Mouse (Mus musculus) right cerebral cortex, postnatal 10 days (tissue): ENCODE data around the gene Lsamp.

ENCODE experiments used
- DNase-seq, 2 experiments: peaks; one replicate each; pipeline ENCODE4 v3.0.0; 2021; ENCODE audit warnings: low spot score in 2 of 2

Gene Lsamp

DNA sequence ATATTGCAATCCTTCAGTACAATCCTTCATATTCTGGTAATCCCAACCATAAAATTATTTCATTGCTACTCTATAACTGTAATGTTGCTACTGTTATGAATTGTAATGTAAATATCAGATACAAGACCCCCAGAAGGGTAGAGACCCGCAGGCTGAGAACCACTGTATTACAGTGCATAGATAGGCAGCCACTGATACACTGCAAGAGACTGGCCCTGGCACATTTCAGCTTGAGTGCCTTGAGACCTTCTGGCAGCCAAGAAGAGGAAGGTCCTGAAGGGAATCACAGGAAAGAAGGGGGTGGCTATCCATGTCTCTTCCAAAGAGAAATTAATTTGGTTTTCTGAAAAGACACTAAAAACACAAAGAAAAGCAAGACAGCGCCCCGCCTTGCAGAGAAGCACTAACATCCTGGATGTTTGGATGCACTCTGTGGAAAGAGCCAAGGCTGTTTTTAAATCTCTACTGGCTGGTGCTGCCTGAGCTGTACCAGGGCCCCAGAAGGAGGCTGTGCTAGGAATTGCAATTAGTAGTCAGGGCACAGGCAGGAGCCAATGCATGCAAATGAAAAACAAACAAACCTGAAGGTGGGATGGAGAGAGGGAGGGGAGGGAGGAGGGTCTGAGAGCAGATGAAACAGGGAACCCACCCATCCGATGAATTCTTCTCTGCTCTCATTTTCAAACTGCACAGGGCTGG lies 1787.4 kb downstream of the Lsamp start:
- DNase-seq, result peak; percentile 42 to 48

DNA sequence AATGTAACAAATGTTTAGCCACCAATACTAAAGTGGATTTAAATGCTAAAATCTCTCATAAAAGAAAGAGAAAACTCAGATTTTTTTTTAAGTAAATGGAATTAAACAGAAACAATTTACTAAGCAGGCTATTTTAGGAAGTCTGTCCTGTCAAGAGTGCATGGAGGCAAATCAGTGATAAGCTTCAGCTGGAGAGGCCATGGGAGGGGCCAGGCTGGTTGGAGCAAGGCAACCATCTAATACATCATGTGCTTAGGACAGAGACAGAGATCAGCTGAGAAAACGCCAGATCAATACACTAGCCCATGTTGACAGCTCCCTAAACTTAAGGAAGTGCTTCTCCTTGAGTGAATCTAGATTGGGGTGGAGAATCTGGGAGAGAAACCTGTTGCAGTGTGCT lies 1793.4 kb downstream of the Lsamp start:
- DNase-seq, result no peak

DNA sequence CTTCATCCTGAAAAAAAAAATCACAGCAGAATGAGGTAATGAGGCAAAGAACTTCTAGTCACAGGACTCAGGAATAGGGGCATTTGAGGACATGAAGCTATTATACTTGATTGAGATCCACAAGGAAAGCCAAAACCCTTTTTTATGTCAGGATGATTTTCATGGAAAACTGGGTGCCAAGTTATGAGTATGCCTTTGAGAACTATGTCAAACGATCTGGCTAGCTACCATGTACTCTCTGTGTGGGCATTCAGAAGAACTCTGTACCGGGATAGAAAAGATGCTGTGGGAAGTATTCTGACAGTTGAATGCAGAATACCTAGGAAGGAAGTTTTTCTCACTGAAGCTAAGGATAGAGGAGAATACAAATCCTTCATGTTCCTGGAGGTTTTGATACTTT lies 1801.4 kb downstream of the Lsamp start:
- no peak for DNase-seq

- no peak for DNase-seq
Observed at GRCm38 (mm10) chr16:41786704-41787103, 1802.5 kb downstream of the Lsamp start.

GRCm38 (mm10) chr16:41787146-41787545 lies 1803.0 kb downstream of the Lsamp start:
- DNase-seq, result no peak

GRCm38 (mm10) chr16:41790016-41790415 lies 1805.9 kb downstream of the Lsamp start:
- DNase-seq, result no peak

DNA sequence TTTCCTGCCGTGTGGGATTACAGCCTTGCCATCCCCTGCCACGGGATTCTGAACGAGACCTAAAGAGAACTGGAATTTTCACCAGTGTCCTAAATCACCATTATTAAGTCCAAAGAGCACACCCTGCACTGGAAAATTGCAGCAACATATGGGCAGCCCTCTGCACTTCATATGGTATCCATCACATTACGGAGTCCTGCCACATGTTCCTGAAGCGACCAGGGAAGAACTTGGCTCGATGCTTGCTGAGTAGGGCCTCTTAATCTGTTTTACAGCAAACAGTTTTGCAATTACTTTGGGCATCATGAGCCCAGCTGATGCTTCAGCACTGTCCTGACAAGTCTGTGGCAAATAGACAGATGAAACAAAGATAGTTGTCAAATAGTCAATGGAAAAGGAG lies 1836.2 kb downstream of the Lsamp start:
- no peak for DNase-seq

GRCm38 (mm10) chr16:41826899-41827604 lies 1842.9 kb downstream of the Lsamp start:
- DNase-seq, result no peak

DNA sequence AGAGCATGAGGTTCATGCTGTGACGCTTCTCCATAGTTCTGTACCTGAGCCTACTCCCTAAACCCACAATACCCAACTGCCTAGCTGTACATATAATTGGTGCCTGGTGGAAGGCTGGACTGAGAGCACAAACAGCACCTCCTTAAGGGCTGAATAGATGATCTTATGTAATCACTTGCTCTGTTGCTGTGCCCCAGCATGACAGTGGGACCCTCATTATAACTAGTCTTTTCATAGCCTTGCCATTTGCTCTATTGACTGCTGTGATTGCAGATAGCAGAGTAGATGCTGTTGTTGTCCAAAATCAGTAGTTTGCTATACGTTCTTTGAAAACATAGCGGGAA lies 1843.4 kb downstream of the Lsamp start:
- no peak for DNase-seq

DNA sequence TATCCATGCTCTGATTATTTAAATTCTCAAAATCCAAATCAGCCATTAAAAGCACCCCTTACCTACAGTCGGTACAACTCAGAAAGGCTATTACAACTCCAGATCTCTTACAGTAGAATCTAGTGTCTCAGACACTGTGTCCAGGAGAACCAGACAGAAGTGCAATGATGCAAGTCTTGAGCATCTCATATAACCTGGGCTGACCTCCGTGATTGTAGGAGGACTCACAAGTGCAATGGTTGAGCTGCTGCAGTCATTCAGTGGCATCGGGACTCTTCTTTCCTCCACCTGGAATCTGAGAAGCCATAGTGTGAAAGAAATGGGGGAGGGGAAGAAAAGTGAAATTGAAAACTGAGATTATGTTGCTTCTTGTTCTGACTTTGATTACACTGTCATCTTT lies 1850.5 kb downstream of the Lsamp start:
- no peak for DNase-seq

GRCm38 (mm10) chr16:41835745-41836144 lies 1851.6 kb downstream of the Lsamp start:
- DNase-seq, result no peak

DNA sequence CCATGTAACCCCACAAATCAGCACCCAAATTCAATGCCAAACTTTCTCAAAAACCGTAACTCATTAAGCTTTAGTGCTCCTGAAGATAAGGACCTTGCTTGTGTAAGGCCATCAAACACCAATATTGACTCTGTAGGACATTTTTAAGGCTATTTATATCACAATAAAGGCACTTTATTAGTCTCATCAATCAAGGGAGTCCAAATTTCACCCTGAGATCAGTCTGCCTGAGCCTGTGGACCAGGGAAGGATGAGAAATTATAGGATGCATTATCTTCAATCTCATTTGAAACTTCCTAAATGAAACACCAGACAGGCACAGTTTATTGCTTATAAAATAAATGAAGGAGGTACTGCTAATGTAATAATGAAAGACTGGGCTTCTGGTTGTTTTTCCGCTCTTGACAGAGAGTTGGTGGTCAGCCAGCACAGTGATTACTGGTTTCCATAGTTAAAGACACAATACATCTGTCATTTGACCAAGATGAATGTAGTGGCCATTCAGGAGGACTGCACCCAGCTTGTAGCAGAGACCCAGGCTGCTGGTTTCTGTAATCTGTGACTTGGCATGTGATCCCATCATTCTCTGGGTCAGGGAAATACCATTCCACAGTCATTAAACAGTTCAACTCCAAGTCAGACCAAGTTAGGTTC lies 1855.7 kb downstream of the Lsamp start:
- DNase-seq, result no peak

DNA sequence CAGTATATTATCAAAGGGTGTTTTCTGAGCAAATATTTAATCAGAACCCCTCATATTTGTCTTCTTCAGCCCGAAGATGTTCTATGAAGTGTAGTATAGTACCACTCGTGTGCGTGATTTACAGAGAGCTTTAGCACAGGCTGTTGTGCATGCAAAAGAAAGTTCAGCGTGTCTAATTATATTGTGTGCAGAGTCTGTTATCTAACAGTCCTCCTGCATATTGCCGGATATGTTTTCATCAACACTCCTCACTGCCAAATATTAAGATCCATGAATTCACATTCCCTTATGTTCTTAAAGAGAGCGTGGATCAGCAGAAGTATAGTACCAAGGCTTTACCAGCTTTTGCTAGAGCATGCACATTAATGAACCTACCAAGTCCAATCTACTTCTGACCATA lies 1862.7 kb downstream of the Lsamp start:
- DNase-seq, result no peak

GRCm38 (mm10) chr16:41871917-41872593 lies 1887.9 kb downstream of the Lsamp start:
- DNase-seq, result peak in 1 of 2 experiments; percentile 25

GRCm38 (mm10) chr16:41888546-41889165 lies 1904.5 kb downstream of the Lsamp start:
- DNase-seq, result no peak

DNA sequence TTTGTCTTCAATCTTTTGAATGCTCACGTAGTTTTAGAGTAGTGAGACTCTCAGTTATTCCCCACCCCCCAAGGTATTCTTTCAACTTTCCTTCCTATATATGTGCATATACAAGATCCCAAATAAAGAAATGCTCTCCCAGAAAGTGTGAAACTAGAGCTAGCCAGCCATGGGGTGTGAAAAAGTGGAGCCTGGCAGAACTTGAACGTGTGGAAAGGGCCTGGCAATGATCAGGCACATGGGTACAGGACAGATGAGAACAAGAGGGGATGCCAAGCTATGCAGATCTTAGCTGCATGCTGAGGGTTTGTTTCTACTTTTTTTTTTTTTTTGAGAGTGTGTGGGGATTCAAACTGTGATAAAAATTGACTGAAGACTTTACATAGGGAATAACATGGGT lies 1916.6 kb downstream of the Lsamp start:
- DNase-seq, result peak; percentile 44 to 75

DNA sequence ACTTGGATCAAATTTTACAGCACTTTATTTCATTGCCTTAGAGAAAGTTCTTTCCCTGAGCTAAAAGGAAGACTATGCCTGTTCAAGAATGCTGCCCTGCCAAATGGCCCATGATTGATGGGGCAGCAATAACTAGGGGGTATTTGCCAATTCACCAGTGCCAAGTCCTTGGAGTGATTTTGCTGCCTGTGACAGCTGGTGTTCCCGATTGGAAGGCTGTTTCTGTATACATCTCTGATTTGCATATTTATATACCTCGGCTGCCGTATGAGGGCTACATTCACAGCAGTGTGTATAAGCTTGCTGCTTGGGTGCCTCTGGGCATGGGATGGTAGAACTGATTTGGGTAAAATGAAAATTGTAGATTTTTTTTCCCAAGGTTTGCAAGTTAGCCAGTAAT lies 1919.5 kb downstream of the Lsamp start:
- DNase-seq, result peak; percentile 42 to 52

DNA sequence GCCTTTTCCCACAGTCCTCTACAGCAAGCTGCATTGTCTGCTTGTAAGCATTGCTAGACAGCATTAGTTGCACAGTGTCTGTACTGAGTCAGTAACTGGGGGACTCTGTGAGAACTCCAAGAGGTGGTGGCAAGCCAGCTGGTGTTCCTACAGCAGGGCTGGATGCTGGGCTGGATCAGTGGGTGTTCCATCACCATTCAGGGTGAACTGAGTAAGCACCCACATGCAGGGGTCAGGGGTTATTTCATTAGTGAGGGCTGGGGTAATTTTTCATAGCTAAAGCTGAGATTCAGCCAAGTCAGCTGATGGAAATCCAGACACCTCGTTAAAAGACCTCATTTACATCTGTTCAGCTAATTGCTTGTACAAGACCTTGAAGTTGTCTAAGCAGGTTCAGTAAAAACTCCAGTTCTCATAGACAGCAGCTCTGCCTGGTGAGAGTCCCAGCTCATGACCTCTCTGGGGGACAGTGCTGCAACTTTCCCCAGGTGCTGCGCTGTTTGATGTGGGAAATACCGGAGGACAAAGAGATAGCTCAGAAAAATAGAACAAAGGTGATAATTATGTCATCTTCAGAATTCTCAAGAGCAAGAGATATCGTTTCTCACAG lies 1928.5 kb downstream of the Lsamp start:
- DNase-seq, result no peak

- no peak for DNase-seq
Observed at GRCm38 (mm10) chr16:41913346-41913745, 1929.2 kb downstream of the Lsamp start.

GRCm38 (mm10) chr16:41916342-41916741 lies 1932.2 kb downstream of the Lsamp start:
- no peak for DNase-seq

DNA sequence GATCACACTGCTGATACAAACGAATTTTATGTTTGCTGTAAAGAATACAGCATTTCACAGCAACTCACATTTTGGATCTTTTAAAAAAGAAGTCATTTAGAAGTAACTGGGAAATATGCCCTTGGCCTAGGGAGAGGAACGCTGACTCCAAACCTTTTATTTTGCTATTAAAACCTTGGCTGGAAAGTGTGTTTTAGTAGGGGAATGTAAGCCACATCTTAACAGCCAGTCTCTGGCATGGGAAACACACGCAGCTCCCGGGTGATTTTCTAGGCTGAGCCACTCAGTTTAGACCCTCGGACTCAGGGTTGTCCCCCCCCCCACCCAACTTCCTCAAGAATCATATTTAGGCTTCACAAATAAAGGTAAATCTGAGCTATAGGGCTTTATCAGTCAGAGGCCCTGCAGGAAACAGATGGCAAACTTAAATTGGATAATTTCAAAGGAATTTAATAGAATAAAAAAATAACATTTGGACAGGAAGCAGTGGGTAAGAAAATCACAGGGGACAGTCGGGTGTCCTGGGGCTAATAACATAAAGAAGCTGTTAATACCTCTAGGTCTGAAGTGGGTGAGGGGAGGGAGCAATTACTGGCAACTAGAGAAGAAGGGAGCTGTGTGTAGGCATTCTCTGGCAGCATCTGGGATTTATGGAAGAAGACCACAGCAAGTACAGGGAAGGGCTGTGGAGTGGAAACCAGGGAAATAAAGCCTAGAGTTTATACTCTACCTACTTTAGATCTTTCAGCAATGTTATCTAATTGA lies 1933.1 kb downstream of the Lsamp start:
- no peak for DNase-seq
